Mouse (Mus musculus) lung, adult 2 months (tissue): ENCODE measurements around the gene Gcn1l1.

ENCODE experiments used
- CTCF ChIP-seq: fragments of 200-500 bp; IDR thresholded peaks from 2 replicates; pipeline ENCODE4 v1.5.1; 2011; ENCODE audit warnings: mild to moderate bottlenecking, low read length, control low read depth; ENCODE audit not compliant: insufficient read depth
- POLR2A ChIP-seq: fragments of 200-500 bp; IDR thresholded peaks from 2 replicates; pipeline ENCODE4 v1.6.1; 2011; ENCODE audit warnings: low read depth, mild to moderate bottlenecking, control low read depth, low read length, borderline replicate concordance; ENCODE audit errors: extremely low read depth

DNA sequence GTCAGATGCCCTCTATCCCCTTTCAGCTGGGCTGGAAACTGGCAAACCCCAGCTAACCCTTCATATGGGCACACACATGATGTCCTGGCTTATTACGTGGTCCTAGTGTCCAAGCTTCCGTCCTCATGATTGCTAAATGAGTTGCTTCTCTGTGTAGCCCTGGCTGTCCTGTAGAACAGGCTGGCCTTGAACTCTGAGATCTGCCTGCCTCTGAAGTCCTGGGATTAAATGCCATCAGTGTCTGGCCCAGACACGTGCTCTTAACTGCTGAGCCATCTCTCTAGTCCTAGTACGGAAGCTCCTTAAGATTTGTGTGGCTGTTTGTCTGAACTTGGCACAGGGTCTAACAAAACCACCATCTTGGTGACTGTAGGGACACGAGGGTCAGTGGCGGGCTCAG lies 38.5 kb downstream of the Gcn1l1 start:
- TF ChIP-seq CTCF: no peak
- no peak for TF ChIP-seq POLR2A
